Mouse (Mus musculus): Measurements from ENCODE around the gene Tex9.
A peak's percentile ranks its signal among the peaks of the same experiment; 100 is the strongest.
"Not testable (repeated sequence)": the region's sequence is repeated elsewhere in the genome, so short reads cannot be mapped to it uniquely, and the experiment has no call there.

Gene Tex9

DNA sequence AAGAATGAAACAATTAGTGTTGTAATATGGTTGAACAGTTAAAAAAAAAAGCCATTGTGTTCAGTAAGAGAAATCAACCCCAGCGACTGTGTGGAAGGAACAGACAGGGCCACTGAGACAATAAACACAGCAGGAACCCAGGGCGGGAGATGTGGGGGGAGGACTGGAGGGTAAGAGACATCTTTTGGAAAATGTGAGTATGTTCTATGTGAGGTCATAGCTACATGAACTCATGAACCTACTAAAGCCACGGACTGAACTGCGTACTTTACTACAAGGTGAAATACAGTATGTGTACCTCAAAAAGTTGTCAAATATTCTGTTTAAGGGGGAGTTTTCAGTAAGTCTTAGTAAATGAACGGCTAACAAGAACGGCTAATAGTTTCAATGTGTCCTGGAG is 14.7 kb downstream of the Tex9 start:
- DNase-seq = no peak

GRCm38 (mm10) chr9:72475511-72475910 is 16.5 kb downstream of the Tex9 start:
- no peak for DNase-seq

GRCm38 (mm10) chr9:72469851-72470250 is 22.2 kb downstream of the Tex9 start:
- no peak for DNase-seq

DNA sequence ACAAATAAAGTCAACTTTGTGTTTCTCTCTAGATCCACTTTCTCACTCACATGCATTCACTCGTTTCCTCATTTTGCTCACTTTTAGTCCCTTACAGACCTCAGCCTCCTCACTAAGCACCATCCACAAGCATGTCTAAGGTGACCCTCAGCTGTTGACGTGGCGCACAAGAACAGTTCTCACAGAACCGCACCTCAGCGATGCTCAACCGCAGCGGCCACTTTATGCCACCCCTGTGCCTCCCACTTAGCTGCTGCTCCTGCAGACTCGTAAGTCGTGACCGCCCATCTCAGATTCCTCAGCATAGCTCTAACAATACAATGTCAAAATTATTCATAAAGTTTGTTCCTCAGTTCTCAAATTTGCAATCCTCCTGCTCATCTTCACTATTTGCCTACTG is 23.4 kb downstream of the Tex9 start:
- DNase-seq = no peak

- DNase-seq = peak; percentile 37
These were observed 24.2 kb downstream of the Tex9 start for GRCm38 (mm10) chr9:72467551-72468407.

- DNase-seq = no peak
These were observed 26.2 kb downstream of the Tex9 start for GRCm38 (mm10) chr9:72465754-72466181.

DNA sequence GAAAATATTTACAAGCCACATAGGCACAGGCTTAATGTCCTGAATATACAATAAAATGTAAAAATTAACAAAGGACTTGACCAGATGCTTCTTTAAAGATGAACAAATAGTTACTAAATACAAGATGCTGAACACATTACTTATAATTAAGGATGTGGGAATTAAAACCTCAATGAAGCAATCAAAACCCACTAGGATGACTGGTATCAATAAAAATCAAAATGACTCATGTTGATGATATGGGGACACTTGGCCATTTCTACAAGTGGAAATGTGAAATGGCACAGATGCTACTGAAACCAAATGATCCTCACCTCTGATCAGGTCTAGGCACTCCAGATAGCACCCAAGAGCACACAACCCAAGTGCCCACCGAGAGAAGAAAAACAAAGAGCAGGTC is 27.2 kb downstream of the Tex9 start:
- no peak for DNase-seq

GRCm38 (mm10) chr9:72462427-72462826 is 29.6 kb downstream of the Tex9 start:
- no peak for DNase-seq

GRCm38 (mm10) chr9:72460767-72461166 is 31.2 kb downstream of the Tex9 start:
- DNase-seq = no peak

- DNase-seq = no peak
These were observed 32.3 kb downstream of the Tex9 start for GRCm38 (mm10) chr9:72459703-72460102.

GRCm38 (mm10) chr9:72458233-72458632 is 33.8 kb downstream of the Tex9 start:
- peak; percentile 74 for DNase-seq

DNA sequence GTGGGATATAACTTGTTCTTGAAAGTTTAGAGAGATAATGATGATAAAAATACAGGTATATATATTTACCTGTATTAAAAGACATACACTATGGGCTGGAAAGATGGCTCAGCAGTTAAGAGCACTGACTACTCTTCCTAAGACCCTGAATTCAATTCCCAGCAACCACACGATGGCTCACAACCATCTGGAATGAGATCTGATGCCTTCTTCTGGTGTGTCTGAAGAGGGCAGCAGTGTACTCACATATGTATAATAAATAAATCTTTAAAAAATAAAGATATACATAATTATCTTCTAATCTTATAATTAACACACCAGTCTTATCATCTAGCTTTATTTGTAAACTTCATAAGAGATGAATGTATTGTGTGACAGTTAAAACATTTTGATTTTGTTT is 35.6 kb downstream of the Tex9 start:
- DNase-seq = no peak

GRCm38 (mm10) chr9:72454281-72454680 is 37.7 kb downstream of the Tex9 start:
- not testable (repeated sequence) for DNase-seq

DNA sequence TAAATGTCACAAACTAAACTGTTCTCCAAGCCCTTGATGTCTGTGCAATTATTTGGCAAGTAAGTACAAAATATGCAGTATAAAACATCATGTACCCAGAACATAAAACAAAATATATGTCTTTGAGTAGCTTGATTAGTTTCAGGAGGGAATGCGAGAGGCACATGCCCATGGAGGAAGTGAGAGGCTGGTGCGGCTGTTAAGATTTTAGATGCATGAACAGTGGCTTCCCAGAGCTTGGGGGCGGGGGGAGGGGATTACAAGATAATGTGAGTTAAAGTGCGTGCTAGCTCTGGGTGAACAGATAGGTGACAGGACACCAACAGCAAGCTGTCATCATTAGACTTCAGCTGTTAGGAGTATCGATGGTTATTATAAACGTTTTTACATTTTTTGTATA is 40.9 kb downstream of the Tex9 start:
- DNase-seq = no peak

DNA sequence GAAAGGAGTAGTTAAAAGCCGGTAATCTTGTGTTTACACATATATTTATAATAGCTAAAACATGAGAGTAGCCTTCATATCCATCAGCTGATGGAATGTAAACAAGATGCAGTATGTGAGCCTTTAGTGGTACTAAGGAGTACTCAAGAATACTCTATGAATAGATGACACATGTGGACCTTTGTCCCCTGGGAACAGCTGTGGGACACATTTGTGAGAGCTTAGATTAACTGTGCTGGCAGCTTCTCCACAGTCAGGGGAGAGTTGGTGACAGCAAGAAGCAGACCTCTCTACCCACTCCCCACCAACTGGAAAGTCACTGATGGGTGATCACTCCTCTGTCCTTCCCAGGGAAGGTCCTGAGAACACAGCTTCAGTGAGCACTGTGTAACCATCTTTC is 41.6 kb downstream of the Tex9 start:
- DNase-seq = no peak

DNA sequence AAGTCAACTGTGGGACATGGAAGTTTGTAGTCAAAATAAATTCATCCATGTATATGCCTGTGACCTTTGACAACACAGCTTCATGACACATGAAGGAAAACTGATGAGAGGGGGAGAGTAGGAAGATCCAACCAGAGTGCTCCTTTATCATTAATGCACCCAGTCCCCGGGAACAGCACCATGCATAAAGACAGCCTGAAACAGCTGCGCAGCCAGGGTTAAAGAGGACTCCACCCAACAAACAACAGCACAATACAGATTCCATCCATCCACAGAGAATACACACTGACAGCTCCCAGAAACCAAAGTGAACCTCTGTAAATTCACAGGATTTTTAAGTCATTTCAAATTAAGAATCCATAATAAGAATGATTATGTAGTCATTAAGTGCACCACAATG is 42.2 kb downstream of the Tex9 start:
- DNase-seq = no peak

DNA sequence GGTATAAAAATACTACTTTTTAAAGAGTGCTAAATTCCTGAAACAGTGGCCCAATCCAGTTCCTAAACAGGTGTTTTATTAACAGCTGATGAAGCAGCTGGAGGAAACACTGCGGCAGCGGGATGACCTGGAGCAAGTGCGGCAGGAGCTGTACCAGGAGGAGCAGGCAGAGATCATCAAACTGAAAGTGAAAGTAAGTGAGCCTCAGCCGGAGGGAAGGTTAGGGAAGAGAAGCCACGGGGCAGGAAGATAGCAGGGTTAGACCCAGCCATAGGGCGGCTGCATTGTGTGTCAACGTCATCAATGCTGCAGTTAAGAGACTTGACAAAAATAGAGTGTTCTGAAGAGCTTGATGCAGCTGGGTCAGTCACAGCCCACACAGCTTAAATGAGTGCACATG is 42.6 kb downstream of the Tex9 start:
- DNase-seq = peak; percentile 28

DNA sequence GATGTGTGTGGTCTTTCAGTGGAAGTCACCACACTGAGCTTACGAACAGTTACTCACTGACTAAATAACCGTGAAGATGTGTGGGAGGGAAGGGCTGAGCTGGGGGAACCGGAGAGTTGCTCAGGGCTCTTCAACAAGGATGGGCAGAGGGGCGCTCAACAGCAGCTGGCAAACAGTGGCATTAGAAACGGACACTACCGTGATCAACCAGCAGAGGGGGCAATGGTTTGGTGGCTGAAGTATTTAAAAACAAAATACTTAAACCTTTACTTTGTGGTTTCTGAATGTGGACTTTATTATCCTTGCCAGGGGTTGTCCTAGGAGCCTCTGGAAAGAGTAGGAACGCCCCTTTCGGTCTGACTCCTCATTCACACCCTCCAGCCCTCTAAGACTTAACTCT is 44.0 kb downstream of the Tex9 start:
- DNase-seq = peak; percentile 77

GRCm38 (mm10) chr9:72441927-72442715 is 49.9 kb downstream of the Tex9 start:
- DNase-seq = no peak

GRCm38 (mm10) chr9:72440948-72441926 is 50.8 kb downstream of the Tex9 start:
- DNase-seq = no peak

- DNase-seq = no peak
These were observed 51.7 kb downstream of the Tex9 start for GRCm38 (mm10) chr9:72440358-72440757.

DNA sequence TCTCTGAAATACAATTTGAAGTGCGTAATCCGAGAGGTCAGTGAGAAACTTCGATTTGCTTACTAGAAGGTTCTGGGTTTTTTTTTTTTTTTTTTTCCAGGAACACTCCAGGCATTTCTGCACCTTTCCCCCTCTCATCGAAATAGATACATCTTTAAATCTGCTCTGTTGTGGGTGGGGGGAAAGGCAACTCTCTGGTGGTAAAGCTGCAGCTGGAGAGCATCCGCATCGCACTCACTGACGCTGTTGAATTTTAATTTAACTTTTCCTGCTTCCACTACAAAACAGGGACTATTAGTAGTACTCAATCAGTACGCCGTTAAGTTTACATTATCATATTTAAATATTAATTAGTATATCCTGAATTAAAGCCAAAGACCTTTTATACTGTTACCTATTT is 53.3 kb downstream of the Tex9 start:
- DNase-seq = no peak
